Mouse (Mus musculus): ENCODE results near the gene Fbxw22. TPM values are rescaled to one million over a fixed set of nuclear protein-coding genes. Genes with fewer than 3 reads are reported as not detected.
"Not testable (repeated sequence)": the region's sequence is repeated elsewhere in the genome, so short reads cannot be mapped to it uniquely, and the experiment has no call there.

Gene Fbxw22
- polyA plus RNA-seq (2016; fragmentation: Nextera tagmentation; extraction: Ambion mirVana): not detected in 2 replicates

DNA sequence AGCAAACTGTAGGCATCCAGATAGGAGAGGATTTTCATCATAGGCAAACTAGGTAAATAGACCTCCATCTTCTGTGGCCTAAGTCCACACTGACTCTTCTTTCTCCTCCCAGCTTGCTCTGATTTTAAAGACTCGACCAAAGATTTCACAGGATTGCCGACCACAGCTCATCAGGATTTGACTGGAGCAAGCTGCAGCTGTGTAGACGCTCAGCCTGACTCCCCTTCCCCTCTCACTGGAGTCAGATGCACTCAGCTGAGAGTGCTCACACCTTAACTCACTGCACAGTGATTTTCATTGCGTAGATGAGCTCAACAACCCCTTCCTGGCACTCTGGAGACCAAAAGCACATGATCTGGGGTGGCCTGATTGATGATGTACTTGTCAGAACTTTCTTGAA, at the start of gene Fbxw22:
Gene Fbxw22, minus strand, starts transcription at position 101 of the 400 bp plus-strand sequence.
- not testable (repeated sequence) for H3K4me1 ChIP-seq; H3K27ac ChIP-seq (replicated peaks); H3K4me3 ChIP-seq; H3K27me3 ChIP-seq (replicated peaks; ENCODE audit: low read depth, poor library complexity, severe bottlenecking); DNase-seq (ENCODE audit: low spot score); H3K9me3 ChIP-seq; H3K36me3 ChIP-seq (replicated peaks)
- 78% methylated on average over 4 of the region's 4 CpGs for WGBS

DNA sequence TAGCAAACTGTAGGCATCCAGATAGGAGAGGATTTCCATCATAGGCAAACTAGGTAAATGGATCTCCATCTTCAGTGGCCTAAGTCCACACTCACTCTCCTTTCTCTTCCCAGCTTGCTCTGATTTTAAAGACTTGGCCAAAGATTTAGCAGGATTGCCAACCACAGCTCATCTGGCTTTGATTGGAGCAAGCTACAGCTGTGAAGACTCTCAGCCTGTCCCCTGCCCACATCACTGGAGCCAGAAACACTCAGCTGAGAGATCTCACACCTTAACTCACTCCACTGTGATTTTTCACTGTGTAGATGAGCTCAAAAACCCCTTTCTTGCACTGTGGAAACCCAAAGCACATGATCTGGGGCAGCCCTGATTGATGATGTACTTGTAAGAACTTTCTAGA, 44.9 kb upstream of the Fbxw22 start, which contains the start of gene Fbxw16:
Gene Fbxw16, minus strand, starts transcription at position 101 of the 400 bp plus-strand sequence.
- DNase-seq (ENCODE audit: low spot score): no peak

DNA sequence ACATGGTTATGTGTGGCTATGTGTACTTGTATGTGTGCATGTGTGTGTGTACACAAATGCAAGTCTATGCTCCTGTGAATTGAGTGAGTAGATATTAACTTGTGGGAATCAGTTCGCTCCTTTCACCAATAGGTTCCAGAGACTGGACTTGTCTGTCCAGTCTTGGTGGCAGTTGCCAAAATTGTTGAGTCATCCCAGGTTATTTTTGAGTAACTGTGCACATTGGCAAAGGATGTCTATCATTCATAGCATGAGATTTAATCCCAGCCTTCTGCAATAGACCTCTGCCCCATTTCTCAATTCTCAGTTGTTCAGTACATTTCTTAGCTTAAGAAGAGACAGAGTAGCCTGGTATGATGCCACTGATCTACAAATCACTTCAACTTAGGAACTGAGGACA, 28.9 kb upstream of the Fbxw22 start:
- Histone ChIP-seq H3K4me3 (no peak overlapping the region), H3K9me3 (no peaks in the 10 kb centered on the region), H3K27ac (replicated peaks) (no peak overlapping the region), H3K36me3 (replicated peaks) (no peaks in the 10 kb centered on the region), H3K4me1 (no peaks in the 10 kb centered on the region), H3K27me3 (replicated peaks; ENCODE audit: low read depth, poor library complexity, severe bottlenecking) (no peaks in the 10 kb centered on the region)
- DNase-seq (ENCODE audit: low spot score): no peak
- WGBS: 92% methylated on average over 1 of the region's 1 CpGs

More for the DNA sequence above, 44.9 kb upstream of the Fbxw22 start, which contains the start of gene Fbxw16:
- Histone ChIP-seq H3K27me3 (replicated peaks; ENCODE audit: low read depth, poor library complexity, severe bottlenecking) (no peaks in the 10 kb centered on the region), H3K9me3 (no peaks in the 10 kb centered on the region), H3K4me3 (no peak within 1 kb of the TSS), H3K27ac (replicated peaks) (no peak within 1 kb of the TSS), H3K36me3 (replicated peaks) (no peaks in the 10 kb centered on the region), H3K4me1 (no peaks in the 10 kb centered on the region)

DNA sequence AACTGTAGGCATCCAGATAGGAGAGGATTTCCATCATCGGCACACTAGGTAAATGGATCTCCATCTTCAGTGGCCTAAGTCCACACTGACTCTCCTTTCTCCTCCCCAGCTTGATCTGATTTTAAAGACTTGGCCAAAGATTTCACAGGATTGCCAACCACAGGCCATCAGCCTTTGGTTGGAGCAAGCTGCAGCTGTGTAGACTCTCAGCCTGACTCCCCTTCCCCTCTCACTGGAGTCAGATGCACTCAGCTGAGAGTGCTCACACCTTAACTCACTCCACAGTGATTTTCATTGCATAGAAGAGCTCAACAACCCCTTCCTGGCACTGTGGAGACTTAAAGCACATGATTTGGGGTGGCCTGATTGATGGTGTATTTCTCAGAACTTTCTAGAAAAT, 64.5 kb downstream of the Fbxw22 start, which contains the start of gene Fbxw28:
Gene Fbxw28, minus strand, starts transcription at position 101 of the 400 bp plus-strand sequence.
- not testable (repeated sequence) for H3K36me3 ChIP-seq (replicated peaks); DNase-seq (ENCODE audit: low spot score); H3K27me3 ChIP-seq (replicated peaks; ENCODE audit: low read depth, poor library complexity, severe bottlenecking); H3K27ac ChIP-seq (replicated peaks); H3K9me3 ChIP-seq; H3K4me3 ChIP-seq; H3K4me1 ChIP-seq
- WGBS: 100% methylated on average over 1 of the region's 1 CpGs

Other genes starting within 250 kb of the Fbxw22 start
- not detected in 2 replicates for gene Fbxw21, start 242.3 kb downstream of the Fbxw22 start, polyA plus RNA-seq (2016; fragmentation: Nextera tagmentation; extraction: Ambion mirVana)
- gene Fbxw13, start 208.3 kb downstream of the Fbxw22 start, polyA plus RNA-seq (2016; fragmentation: Nextera tagmentation; extraction: Ambion mirVana): not detected in 2 replicates
- not detected in 2 replicates for gene Fbxw20, start 169.5 kb downstream of the Fbxw22 start, polyA plus RNA-seq (2016; fragmentation: Nextera tagmentation; extraction: Ambion mirVana)
- gene Fbxw14, start 116.6 kb downstream of the Fbxw22 start, polyA plus RNA-seq (2016; fragmentation: Nextera tagmentation; extraction: Ambion mirVana): not detected in 2 replicates
- gene Fbxw28, start 64.6 kb downstream of the Fbxw22 start, polyA plus RNA-seq (2016; fragmentation: Nextera tagmentation; extraction: Ambion mirVana): not detected in 2 replicates
- not detected in 2 replicates for gene Fbxw16, start 44.8 kb upstream of the Fbxw22 start, polyA plus RNA-seq (2016; fragmentation: Nextera tagmentation; extraction: Ambion mirVana)
- not detected in 2 replicates for gene Fbxw19, start 91.6 kb upstream of the Fbxw22 start, polyA plus RNA-seq (2016; fragmentation: Nextera tagmentation; extraction: Ambion mirVana)
- not detected in 2 replicates for gene Fbxw15, start 164.0 kb upstream of the Fbxw22 start, polyA plus RNA-seq (2016; fragmentation: Nextera tagmentation; extraction: Ambion mirVana)
- not detected in 2 replicates for gene Fbxw24, start 221.8 kb upstream of the Fbxw22 start, polyA plus RNA-seq (2016; fragmentation: Nextera tagmentation; extraction: Ambion mirVana)

Measured in embryonic facial prominence, embryonic 10.5 days (tissue).